Mouse (Mus musculus) A20 (cell line): ENCODE measurements around the gene Pdgfa.

Source experiments
- DNase-seq: peaks from one replicate; pipeline ENCODE4 v3.0.0-alpha.2; 2011; ENCODE audit warnings: low read depth, low spot score

The Pdgfa gene

DNA sequence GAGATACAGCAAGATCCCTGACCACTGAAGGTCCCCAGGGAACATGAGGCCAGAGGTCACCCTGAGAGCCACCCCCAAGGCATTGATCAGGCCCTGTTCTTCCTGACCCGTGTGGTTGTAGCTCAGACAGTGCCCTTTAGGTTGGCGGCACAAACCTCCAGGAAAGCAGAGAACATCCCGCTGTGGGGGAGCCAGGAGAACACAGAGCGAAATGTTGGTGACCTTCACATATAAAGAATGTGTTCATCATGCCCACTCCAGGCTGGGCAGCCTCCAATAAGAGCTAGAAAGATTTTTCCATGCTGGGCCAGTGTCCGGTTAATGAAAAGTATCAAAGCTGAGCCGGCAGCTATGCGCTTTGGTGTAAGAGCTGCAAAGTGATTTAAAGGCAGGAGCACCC, 43.2 kb downstream of the Pdgfa start:
- no peak for DNase-seq

DNA sequence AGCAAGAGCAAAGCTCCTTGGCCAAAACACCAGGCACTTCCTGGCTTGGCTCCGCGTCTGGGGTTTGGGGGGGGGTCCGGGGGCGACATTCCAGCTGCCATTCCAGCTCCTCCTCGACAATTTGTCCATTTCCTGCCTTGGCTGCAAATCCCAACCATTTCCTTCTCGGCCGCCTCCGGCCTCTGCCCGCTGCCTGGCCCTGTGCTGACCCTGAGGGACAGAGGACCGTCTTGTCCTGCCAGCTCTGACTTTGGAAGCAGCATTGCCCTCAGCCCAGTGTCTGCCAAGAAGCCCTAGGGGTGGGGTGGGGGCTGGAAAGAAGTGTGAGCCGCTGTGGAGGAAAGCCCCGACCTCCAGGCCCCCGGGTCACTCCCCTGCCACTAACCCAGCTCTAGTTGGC, 44.2 kb downstream of the Pdgfa start:
- no peak for DNase-seq

DNA sequence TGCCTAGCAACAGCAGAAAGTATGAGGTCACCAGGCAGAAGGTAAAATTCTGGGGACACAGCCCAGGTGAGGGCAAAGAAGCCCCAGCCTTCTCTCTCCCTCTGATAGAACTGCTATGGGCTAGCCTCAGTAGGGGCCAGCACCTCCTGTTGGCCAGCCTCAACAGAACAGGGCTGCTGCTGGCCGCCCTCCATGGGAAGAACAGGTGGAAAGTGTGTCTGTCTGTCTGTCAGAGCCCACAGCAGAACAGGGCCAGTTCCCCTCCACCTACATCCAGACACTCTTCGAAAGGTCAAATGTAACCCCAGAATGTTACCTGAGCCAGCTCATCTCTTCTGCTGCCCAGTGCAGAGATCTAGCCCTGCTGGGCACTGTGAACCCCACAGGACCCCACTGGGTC, 45.9 kb downstream of the Pdgfa start:
- no peak for DNase-seq

DNA sequence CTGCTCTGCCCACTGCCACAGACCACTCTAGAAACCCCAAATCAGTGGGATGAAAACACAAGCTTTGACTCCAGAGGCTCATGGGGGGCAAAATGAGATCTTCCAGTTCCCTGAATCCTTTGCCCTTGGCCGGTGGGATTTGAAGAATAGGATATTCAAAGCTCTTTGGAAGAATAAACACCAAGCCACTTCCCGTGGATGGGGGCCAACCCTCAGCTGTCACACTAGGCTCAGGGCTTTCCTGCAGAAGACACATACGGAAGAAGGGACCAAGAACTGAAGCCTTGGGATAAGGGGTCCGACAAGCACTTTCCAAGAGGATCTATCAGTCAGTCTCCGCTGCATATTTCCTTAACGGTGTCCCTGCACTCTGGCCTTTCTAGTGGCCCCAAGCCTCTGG, 48.0 kb downstream of the Pdgfa start:
- DNase-seq = no peak

DNA sequence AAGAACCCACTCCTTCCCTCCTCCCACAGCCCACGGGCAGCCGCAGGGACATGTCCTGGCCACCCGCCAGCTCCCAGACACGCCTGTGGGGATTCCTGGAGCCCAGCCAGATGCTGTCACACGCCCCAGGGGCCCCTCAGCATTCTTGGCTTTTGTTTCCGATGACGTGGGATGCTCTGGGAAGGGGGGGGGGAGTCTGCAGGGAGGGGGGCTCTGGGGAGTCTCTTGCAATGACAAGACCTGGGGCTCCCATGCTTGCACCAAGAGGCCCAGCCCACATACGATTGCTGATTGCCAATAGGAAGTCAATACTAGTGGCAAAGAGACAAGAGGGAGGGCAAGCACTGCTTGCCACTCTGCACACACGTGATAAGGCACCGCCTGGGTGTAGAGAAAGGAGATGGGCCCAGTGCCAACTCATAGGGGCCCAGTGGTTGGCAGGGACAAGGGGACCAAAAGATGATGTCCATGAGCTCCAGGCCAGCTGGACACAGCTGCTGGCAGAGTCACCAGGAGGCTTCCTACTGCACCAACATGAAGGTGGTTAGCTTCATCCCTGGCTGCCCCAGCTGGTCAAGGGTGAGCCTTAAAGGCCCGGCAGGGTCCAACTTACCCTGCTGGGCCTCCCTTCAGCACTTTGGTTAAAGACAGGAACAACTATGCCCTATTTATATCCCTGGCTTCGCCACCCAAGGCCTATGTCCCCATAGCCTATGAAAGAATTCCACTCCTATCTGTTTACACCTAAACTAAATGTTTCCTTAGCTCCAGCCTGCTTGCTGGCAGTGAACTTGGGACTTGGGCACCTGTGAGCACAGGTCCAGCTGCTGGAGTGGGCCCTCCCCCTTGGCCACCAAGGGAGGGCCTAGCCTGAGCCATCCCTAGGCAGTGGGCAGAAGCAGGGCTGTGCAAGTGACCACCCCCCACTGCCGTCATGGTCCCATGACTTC, 48.9 kb downstream of the Pdgfa start:
- DNase-seq = no peak

DNA sequence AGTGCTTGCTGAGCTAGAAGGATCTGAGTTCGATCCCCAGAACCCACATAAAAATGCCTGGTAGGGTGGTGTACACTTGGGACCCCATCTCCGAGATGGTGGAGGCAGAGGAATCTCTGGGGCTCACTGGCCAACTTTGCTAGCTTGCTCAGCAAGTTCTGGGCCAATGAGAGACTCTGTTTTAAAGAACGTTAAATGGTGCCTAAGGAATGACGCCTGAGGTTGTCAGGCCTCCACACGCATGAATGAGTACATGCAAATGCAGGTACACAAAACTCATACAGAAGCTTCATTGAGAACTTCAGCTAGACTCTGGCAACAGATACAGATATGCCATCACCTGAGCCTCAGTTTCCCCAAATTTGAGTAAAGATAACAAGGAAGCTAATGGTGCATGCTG, 49.7 kb downstream of the Pdgfa start:
- DNase-seq = peak; percentile 41

DNA sequence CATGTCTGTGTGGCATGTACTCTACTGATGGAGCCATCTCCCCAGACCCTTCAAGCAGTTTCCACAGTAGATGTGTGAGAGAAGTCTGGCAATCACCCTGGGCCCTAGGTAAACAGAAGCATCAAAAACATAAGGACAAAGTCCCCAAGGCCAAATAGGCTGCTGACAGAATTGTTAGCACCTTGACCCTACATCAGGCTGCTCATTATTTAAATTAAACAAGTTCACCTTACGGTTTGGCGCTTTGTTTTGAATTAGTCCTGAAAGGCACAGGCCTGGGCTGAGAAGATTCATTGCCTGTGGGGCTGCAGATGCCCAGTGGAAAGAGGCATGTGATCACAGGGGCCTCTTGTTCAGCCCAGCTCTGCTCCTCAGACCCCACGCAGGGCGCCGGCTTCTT, 50.2 kb downstream of the Pdgfa start:
- DNase-seq = no peak

DNA sequence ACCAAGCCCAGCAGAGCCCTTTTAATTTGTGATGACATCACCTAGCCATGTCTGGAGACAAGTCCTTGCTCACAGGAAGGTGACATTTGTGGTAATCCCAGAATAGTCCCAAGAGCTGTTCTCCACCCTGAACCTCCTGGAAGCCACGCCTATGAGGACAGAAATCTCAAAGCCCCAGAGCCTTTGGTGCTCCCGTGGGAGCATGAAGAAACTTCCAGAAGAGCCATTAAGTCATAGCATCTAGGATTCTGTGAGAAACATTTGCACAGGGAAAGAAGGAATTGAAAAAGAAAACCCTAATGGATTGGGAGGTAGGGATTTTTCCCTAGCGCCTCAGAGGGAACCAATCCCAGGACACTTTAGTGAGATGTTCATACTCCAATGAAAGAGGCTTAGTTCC, 52.2 kb downstream of the Pdgfa start:
- DNase-seq = no peak

DNA sequence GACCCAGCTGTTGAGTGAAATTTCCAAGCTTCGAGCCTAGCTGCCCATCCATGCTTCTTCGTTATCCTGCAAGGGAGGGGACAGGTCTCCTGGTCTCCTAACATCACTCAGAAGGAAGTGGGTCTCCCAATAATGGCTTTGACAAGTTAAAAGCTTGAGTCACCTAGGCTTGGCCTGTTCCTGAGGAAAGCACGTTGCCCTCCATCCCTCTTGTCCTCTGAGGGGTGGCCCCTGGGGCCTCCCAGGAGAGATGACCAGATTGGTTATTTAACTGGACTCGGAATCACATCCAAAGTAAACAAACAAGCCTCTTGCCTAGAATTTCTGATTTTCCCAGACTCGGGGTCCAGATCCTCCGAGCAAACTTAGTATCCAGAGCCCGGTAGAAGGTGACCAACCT, 52.6 kb downstream of the Pdgfa start:
- DNase-seq = no peak

DNA sequence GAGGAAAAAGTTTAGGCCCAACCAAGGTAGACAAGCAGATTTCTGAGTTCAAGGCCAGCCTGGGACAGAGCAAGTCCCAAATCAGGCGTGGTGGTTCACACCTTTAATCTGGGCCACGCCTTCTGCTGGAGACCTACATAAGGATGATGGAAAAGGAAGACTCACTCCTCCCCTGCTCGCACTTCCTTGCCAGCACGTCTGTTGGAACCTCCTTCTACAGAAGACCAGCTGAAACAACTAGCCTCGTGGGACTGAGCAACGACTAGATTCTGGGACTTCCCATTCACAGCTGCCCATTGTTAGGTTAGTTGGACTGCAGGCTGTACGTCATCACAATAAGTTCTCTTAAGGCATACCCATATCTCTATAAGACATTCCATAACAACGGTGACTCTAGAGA, 55.3 kb downstream of the Pdgfa start:
- DNase-seq = no peak

DNA sequence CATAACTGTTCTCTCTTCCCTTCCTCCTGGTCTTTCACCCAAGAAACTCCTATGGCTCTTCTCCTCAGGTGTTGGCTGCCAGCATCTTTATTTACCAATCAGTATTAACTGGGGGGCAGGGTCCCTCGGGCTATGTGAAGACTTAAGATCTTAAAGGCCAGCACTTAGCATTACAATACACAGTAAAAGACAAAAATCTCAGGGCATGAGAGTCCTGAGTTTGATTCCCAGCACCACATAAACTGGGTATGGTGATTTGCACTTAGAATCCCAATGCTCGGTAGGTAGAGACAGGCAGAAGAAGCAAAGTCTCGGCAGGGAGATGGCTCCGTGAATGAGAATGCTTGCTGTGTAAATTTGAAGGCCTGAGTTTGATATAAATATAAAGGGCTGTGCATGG, 56.6 kb downstream of the Pdgfa start:
- no peak for DNase-seq

DNA sequence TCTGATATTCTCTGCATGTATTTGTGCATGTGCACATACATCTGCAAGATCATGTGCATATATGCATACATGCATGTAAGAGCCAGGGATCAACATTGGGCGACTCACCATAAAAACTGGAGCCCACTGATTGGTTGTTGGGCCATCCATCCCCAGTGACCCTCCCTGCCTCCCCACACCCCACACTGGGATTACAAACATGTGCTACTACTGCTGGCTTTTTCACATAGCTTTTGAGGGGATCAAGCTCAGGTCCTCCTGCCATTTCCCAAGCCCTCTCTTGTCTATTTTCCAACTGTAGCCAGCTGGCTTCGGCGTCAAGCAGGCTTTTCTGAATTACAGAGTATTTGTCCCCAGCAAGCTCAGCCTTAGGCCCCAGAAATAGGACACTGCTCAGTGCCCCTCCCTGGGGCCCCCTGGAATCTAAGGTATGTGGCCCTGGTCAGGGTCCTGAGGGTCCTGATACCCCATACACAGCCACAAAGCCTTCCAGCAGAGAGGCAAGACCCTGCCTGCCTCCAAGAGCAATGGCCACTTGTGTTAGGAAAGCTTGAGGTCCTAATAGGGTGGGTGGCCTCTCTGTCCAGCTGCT, 58.5 kb downstream of the Pdgfa start:
- no peak for DNase-seq

DNA sequence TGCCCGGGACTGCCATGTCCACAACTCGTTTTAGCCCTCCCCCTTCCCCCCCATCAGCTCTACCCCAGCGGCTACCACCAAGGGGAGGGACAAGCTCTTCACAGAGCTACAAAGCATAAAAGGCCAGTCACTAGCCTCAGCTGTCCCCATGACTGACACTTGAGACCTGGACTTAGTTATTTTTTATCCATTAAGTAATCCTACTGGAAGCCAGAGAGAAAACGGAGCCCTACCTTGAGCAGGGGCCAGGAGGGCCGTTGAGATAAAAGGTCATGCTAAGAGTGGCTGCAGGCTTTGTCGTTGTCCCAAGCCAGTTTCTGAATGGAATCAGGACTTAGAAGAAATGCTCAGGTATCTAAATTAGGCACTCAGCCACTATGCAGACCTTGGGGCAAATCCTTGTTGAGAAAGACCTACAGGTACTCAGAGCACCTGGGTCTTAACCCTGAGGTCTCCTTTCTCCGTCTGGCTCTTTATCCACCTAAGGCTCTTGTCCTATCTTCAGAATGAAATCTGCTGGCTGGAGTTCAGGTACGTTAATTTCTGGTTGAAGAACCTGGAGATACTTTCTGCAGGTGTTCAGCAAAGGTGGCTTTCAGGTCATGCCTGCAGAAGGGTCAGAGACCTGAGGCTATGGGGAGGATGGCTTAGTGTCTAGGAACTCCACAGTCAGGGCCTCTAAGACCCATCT, 60.6 kb downstream of the Pdgfa start:
- DNase-seq = no peak

DNA sequence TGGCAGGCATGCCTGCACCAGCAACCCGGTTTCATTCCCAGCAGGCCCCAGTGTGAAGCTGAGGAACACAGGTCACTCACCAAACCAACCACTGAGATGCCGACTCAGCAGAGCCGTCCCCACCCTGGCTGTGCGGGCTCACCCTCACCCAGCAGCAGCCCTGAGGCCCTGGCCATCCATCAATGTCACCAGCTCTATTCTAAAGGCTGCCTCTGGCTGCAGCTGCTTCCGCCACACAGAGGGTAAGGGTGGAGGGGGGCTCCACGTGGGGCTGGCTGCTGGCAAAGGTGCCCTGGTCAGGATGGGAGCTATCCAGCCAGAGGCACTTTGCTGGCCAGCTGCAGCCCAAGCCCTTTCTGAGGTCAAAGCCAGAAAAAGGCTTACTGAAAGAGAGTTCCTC, 62.6 kb downstream of the Pdgfa start:
- DNase-seq = peak; percentile 62

DNA sequence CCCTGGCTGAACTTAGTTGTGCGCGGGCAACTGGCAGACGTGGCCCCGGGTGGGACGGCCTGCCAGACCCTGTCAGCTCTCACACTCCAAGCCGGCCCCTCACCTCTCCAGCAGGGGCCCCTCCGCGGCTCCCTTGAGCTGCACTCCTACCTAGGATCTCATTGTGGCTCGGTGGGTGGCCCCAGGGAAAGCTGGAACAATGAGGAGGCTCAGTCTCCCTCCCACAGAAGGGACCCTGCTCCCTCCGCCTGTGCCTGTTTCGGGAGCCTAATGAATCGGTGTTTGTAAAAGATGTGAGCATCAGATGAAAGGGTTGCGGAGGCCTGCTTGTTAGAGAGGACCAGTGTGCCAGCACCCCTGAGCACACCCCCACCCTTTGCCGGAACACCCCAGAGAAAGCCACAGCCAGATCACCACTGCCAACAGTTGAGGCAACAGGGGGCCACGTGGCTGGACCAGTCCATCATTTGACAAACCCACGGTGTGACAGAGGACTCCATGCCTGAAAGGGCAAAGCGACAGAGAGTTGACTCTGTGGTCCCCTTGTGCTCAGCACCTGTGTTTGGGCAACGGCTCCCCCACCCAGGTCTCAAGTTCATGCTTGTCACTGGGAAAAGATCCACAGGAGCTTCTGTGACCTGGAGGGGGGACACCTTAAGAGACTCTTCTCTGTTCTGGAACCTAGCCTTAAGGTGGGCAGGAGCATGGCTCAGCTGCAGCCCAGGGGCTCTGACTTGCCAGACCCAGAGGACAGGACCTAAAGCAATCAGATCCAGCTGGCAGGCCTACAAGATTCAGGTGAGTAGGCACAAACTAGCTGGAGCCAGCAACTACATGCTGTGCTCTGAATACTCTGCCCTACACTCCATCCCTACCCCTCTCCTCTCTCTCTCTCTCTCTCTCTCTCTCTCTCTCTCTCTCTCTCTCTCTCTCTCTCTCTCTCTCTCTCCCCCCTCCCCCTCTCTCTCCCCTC, 64.4 kb downstream of the Pdgfa start:
- DNase-seq = no peak

DNA sequence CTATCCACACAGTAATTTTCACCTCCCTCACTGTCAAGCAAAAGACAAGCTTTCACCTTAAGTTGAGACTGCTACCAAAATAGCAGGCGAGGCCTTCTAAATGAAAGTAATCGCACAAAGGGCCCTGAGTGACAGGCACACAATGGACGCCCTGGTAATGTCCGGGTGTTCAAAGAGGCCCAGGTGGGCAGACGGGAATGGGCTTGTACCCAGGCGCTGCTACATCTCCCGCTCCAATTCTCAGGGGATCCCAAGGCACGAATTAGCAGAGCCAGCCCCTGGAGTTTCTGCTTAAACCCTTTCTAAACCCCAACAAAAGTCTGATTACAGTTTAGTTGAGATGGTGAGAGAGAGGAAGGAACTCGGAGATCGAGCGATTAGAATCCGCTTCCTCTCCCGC, 65.3 kb downstream of the Pdgfa start:
- no peak for DNase-seq

DNA sequence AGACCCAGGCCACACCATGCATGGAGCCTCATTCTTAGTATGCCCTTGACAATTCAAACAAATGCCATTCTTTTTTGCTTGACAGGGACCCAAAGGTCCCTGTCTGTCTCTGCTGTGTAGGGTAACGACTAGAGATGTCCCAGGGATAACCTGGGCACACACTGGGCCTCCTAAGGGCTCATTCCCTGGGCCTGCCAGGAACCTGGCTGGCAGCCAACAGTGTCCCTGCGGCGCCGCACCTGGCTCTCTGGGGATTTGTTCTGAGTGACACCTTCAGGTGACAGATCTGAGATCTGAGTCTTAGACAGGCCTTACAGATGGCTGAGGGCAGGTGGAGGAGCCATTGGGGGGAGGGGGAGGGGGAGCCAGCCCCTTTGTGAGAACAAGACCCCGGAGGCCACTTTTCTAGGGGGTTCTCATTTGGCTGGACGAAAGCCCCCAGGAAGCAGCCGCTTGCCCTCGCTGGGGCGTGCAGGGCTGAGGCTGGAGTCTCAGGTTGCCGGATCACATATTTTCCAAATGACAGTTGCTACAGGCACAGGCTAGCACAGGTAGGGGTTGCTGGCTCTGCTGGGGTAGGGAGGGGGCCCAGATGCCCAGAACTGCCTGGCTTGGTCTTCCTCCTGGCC, 67.2 kb downstream of the Pdgfa start:
- no peak for DNase-seq
